Mouse (Mus musculus) adrenal gland, postnatal 10 days (tissue): ENCODE measurements at regions not wholly inside any gene's neighbourhood (a gene's known extent, or its start where the extent isn't known, plus 50 kb on each side); places are given as distances from the start of the nearest gene placed in this dataset.
A peak's percentile ranks its signal among the peaks of the same experiment; 100 is the strongest.

ENCODE experiments used
- DNase-seq: peaks from one replicate; pipeline ENCODE4 v3.0.0; 2021; ENCODE audit warnings: mixed read lengths

- no peak for DNase-seq
Observed at GRCm38 (mm10) chr3:151931096-151931495, 93.7 kb upstream of the Ptgfr start.

DNA sequence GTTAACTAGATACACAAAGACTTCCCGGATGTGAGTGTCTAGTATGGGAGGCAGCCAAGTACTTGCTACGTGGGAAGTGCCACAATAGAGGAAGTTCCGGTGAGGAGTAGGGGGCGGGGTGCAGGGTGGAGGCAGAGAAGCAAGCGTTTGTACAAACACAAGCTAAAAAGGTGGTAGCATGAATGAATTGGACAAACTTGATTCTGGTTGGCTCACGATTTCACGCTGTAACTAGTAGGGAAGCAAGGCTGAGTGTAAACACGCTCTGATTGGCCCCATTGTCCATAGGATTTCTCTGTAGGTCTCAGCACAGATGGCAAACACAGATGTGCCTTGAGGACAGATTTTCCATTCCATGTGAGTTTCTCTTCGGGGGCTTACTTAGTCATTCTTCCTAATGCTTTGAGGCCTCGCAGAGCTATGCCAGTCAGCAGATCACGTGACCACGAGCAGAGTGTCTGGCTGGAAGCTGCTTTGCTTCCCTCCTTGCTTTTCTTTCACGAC, 76.6 kb upstream of the Ptgfr start:
- DNase-seq: peak; percentile 39

GRCm38 (mm10) chr3:151912292-151912691, 74.9 kb upstream of the Ptgfr start:
- peak; percentile 13 for DNase-seq

GRCm38 (mm10) chr3:151910851-151911250, 73.4 kb upstream of the Ptgfr start:
- no peak for DNase-seq

DNA sequence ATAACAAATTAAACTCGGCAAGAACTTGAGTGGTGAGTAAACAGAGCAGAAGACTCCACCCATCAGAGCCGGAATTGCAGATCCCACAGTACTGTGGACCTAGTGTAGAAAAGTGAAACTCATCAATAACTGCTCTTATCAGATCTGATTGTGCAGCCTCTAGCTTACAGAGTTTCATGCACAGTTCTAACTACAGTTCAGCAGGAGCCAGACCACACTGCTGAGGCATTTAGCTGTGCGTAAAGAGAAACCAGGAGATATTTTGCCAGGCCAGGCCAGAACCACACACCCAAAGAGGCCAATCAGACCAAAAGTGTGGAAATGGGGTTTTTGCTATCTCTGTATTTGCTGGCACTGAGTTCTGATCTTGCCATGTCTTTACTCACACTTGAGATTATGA, 71.9 kb upstream of the Ptgfr start:
- DNase-seq: no peak

DNA sequence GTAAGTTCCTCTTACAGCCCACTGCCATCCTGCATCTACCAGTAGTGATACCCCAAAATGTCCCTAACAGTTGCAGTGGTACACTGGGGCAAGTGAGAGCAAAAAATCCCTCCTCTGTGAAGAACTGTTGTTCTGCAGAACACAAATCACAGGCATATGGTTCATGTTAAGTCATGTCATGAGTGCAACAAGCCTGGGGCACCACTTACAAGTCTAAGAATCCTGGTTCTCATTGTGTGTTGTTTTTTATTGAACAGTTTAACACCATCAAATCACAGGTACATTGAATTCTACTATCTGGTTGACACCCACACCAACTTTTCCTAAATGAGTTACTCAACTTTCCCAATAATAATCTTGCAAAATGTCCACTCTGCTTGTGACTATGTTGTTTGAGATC, 71.5 kb upstream of the Ptgfr start:
- no peak for DNase-seq

DNA sequence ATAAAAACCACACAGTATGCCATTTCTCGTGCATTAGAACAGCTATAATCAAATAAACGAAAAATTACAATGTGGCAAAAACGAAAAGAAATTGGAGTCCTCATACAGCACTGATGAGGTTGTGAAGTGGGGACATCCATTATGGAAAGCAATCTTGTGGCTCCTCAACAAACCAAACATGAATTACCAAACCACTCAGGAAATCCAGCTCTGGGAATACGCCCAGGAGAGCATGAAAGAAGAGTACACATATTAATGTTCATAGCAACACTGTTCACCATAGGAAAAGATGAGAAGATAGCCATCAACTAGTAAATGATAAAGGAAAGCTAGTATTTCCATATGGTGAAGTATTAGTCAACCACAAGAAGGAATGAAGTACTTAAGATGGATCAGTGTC, 68.3 kb upstream of the Ptgfr start:
- no peak for DNase-seq

GRCm38 (mm10) chr3:151903169-151903568, 65.7 kb upstream of the Ptgfr start:
- DNase-seq: no peak

DNA sequence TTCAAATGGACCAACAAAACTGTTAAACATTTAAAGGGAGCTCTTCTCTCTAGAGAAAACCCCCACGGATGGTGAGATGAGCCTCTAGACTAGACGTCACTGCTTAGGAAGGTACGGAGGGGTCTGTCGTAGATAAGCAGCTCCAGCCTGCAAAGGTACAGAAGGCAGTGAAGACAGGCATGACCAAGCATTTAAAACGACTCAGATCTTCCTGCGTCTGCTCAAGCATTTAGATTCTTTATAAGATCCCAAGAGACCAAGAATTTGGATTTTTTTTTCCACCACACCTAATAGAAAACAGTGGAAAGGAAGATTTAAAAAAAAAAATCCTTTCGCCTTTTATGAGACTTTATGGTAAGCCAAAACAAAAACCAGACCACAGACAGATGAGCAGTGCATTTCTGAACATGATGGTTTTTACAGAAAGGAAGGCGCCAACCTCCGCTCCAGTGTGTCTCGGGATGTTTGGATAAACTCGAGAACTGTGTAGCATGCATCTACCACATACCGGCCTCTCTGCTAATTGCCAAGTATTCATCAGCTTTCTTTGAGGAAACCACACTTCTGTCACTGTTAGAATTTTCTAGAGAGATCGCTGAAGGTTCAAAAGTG, 64.9 kb upstream of the Ptgfr start:
- no peak for DNase-seq

DNA sequence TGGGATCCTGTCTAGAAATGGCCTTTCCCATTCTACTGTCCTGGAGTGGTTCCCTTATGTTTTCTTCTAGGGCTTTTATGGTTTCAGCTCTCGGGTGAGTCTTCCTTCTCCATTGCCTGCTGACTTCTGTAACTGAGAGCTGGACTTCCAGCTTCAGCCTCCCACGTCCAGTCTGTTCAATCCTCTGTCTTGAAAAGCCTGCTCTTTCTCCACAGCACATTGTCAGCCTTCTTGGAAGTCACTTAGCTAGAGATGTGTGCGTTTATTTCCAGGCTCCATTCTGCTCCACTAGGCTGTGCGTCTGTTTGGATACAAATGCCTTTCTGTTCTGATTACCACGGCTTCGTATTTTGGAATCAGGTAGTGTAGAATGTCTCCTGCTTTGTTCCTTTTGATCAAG, 62.2 kb upstream of the Ptgfr start:
- DNase-seq: no peak

DNA sequence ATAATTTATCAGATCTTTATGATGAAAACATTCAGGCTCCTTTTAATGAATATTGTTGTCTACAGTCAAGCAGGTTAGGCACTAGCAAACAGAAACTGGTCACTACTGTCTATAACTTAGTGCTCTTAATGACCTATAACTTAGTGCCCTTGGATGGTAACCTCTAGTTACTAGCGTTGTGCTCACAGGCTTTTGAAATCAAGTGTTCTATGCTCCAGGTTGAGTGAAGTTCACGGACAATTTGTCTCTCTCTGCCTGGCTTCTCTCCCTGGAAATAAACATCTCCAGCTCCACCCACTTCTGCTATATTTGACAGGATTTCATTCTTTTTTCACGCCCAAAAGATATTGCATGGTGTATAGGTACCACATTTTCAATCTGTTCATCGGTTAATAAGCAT, 61.7 kb upstream of the Ptgfr start:
- DNase-seq: no peak

- no peak for DNase-seq
Observed at GRCm38 (mm10) chr3:151896320-151896719, 58.9 kb upstream of the Ptgfr start.

GRCm38 (mm10) chr3:151894712-151895111, 57.3 kb upstream of the Ptgfr start:
- no peak for DNase-seq

- DNase-seq: no peak
Observed at GRCm38 (mm10) chr3:151893421-151894235, 56.2 kb upstream of the Ptgfr start.

DNA sequence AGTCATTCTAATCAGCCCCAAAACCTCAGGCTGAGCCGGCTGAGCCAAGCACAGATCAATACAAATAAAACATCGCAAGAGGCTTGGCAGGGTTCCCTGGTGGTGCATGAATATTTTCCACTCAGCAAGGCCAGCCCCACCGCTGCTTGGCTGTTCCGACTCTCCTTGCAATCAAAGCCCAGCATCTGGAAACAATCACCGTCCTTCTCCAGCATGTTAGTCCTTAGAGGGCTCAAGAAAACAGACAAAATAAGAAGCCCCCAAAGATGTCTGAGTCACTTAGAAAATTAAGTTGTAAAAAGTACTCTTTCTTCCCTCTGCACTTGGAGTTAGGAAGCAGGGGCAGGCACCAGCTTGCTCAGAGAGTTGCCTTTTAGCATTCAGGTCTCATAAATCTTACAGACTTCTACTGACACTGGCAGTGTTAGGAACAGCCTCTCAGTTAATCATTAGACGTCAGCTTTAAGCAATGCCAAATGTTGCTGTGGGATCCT, 54.4 kb upstream of the Ptgfr start:
- DNase-seq: peak; percentile 75

DNA sequence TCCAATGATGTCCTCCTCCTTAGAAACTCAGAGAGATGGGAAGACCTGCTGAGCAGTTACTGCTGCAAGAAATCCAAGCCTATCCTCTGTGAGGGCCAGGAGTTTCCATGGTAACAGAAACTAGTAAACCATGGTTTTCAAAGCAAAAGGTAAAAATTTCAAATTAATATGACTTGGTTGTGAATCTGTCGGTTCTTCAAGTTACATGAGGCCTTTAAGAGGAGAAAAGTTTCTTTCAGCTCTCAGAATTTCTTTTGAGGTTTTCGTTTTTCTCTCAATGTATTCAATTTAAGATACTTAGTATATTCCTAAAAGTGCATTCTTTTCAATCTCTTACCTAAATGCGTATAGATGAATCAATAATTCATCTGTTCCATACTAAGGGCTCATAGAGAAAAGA, 53.9 kb upstream of the Ptgfr start:
- DNase-seq: no peak

DNA sequence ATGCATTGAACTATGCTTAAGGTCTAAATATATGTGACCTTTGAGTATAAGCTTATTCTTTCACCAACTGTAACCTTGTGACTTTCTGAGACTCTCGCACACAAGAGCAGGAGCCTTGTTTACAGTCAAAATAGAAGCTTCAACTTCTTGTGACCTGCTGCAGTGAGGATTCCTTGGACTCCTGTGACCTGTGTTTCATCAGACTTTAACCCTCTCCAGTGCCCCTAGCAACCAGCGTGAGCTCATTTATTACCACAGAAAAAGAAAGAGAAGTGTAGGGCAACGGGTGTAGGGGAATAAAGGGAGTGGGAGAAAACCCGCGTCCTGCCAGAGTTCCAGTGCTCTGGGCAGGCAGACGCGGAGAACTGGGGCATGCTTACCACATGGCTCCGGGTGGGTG, 52.3 kb upstream of the Ptgfr start:
- DNase-seq: no peak
